Mouse (Mus musculus): Measurements from ENCODE around the gene Pigk.

GRCm38 (mm10) chr3:152669783-152670182 is 44.1 kb upstream of the Pigk start:
- TF ChIP-seq POLR2A (IDR thresholded peaks at IDR 0.05; ENCODE audit: insufficient read depth, low read depth, low read length) = no peak
- no peak for TF ChIP-seq CTCF (IDR thresholded peaks at IDR 0.05)
- TF ChIP-seq EP300 (IDR thresholded peaks at IDR 0.05; ENCODE audit: insufficient read depth, low read depth, low read length) = no peak

Measured in heart, adult 2 months (tissue).